Mouse (Mus musculus): ENCODE data around the gene Wnt5b.
"Not testable (repeated sequence)": the region's sequence is repeated elsewhere in the genome, so short reads cannot be mapped to it uniquely, and the experiment has no call there.

GRCm38 (mm10) chr6:119442729-119443128 is 101.4 kb downstream of the Wnt5b start:
- TF ChIP-seq CTCF (IDR thresholded peaks at IDR 0.05; ENCODE audit: borderline replicate concordance, insufficient read depth, low read length); POLR2A (IDR thresholded peaks at IDR 0.05; ENCODE audit: low read depth, low read length): not testable (repeated sequence)

Data from embryonic fibroblast, embryonic 13.5 days (primary cell).